Mouse (Mus musculus) kidney, postnatal 0 days (tissue): Measurements from ENCODE around the gene Arhgap8. TPM values are rescaled to one million over a fixed set of nuclear protein-coding genes. Genes with fewer than 3 reads are reported as not detected.
A peak's percentile ranks its signal among the peaks of the same experiment; 100 is the strongest.

ENCODE experiments used
- ATAC-seq: fragments of 200-750 bp; cut with Nextera tagmentation; replicated peaks from 2 replicates; pipeline ENCODE4 v1.8.0; 2017; ENCODE audit warnings: low read depth, moderate number of reproducible peaks, moderate TSS enrichment, moderate library complexity; ENCODE audit not compliant: low FRiP score
- DNase-seq: peaks from one replicate; pipeline ENCODE4 v3.0.0-alpha.2; 2016; ENCODE audit warnings: low spot score
- H3K27ac ChIP-seq: fragments of 300-500 bp; sonication (generic); 2 replicates; pipeline ENCODE4 v1.5.1; 2014; ENCODE audit warnings: mild to moderate bottlenecking
- H3K27me3 ChIP-seq: fragments of 300-500 bp; sonication (generic); 2 replicates; pipeline ENCODE4 v1.6.1; 2014; ENCODE audit warnings: low read length, mixed read lengths; ENCODE audit not compliant: insufficient read depth
- H3K36me3 ChIP-seq: fragments of 300-500 bp; sonication (generic); 2 replicates; pipeline ENCODE4 v1.6.1; 2014; ENCODE audit warnings: low read length, mixed read lengths; ENCODE audit not compliant: insufficient read depth
- H3K4me1 ChIP-seq: fragments of 300-500 bp; sonication (generic); replicated peaks from 2 replicates; pipeline ENCODE4 v1.6.1; 2014; ENCODE audit warnings: antibody characterized with exemption, low read length, mixed read lengths; ENCODE audit not compliant: insufficient read depth
- H3K4me2 ChIP-seq: fragments of 300-500 bp; sonication (generic); 2 replicates; pipeline ENCODE4 v1.6.1; 2014; ENCODE audit warnings: mild to moderate bottlenecking, low read length, moderate library complexity, mixed read lengths
- H3K4me3 ChIP-seq: fragments of 300-500 bp; sonication (generic); replicated peaks from 2 replicates; pipeline ENCODE4 v1.5.1; 2014; ENCODE audit warnings: low read depth, low read length
- H3K9ac ChIP-seq: fragments of 300-500 bp; sonication (generic); 2 replicates; pipeline ENCODE4 v1.6.1; 2014; ENCODE audit warnings: low read depth, low read length
- H3K9me3 ChIP-seq: fragments of 300-500 bp; sonication (generic); replicated peaks from 2 replicates; pipeline ENCODE4 v1.6.1; 2016; ENCODE audit warnings: low read length, inconsistent platforms, mixed read lengths
- CTCF ChIP-seq: IDR thresholded peaks from 2 replicates; pipeline ENCODE4 v1.5.1; 2016; ENCODE audit warnings: antibody characterized with exemption, low read depth, mild to moderate bottlenecking, moderate library complexity
- WGBS: fragments of 180-500 bp; shearing (Covaris S2); extraction: QIAGEN DNeasy Blood & Tissue Kit; methylation state at CpG from one replicate; pipeline ENCODE4 v1.1.7; 2014; 5-methylcytosine and 5-hydroxymethylcytosine counted together
- polyA plus RNA-seq: library from polyadenylated mRNA; unstranded; fragments of >200 nt; fragmentation: Nextera tagmentation; extraction: Ambion mirVana; gene quantifications from 2 replicates; pipeline ENCODE4 v1.2.1, GENCODE M21; 2015

The Arhgap8 gene
- polyA plus RNA-seq, 1 experiment from 2014 or later, result 13.9 TPM

- H3K4me2 ChIP-seq, result no peak overlapping the region
- peaks cover 12% of the 10 kb centered on the region; the same call in 1 of the 2 replicates for H3K4me1 ChIP-seq
- H3K9ac ChIP-seq, result no peak overlapping the region
- H3K36me3 ChIP-seq, result no peaks in the 10 kb centered on the region
- no peak for TF ChIP-seq CTCF
- 78% methylated on average over 6 of the region's 6 CpGs for whole genome bisulfite sequencing
- H3K27me3 ChIP-seq, result no peaks in the 10 kb centered on the region
- no peak for ATAC-seq
- no peak overlapping the region for H3K27ac ChIP-seq
- no peaks in the 10 kb centered on the region for H3K9me3 ChIP-seq
- DNase-seq, result no peak
- H3K4me3 ChIP-seq, result no peak overlapping the region
These were observed 9.8 kb downstream of the Arhgap8 start for GRCm38 (mm10) chr15:84729685-84730084.

- Histone ChIP-seq H3K4me1 (peaks cover 12% of the 10 kb centered on the region; the same call in 1 of the 2 replicates), H3K9ac (no peak overlapping the region), H3K9me3 (no peaks in the 10 kb centered on the region), H3K27me3 (no peaks in the 10 kb centered on the region), H3K4me2 (no peak overlapping the region), H3K36me3 (no peaks in the 10 kb centered on the region), H3K27ac (no peak overlapping the region), H3K4me3 (no peak overlapping the region)
- WGBS, result 27% methylated on average over 1 of the region's 1 CpGs
- DNase-seq (no peak), ATAC-seq (no peak)
- no peak for TF ChIP-seq CTCF
These were observed 11.0 kb downstream of the Arhgap8 start for GRCm38 (mm10) chr15:84730893-84731292.

- DNase-seq, result peak; percentile 75
- H3K36me3 ChIP-seq, result no peaks in the 10 kb centered on the region
- WGBS, result 25% methylated on average over 18 of the region's 18 CpGs
- no peak overlapping the region for H3K9ac ChIP-seq
- H3K27me3 ChIP-seq, result no peaks in the 10 kb centered on the region
- peak overlapping the region; percentile 25 for H3K27ac ChIP-seq
- no peak for ATAC-seq
- TF ChIP-seq CTCF, result no peak
- no peaks in the 10 kb centered on the region for H3K9me3 ChIP-seq
- H3K4me2 ChIP-seq, result 0 out of 2 replicates have a peak overlapping the region, but pooled peaks have one; percentile 5
- no peak overlapping the region for H3K4me3 ChIP-seq
- peaks cover 12% of the 10 kb centered on the region; the same call in 1 of the 2 replicates for H3K4me1 ChIP-seq
These were observed 12.0 kb downstream of the Arhgap8 start for GRCm38 (mm10) chr15:84731676-84732424.

- no peaks in the 10 kb centered on the region for H3K9me3 ChIP-seq
- TF ChIP-seq CTCF, result no peak
- 0 out of 2 replicates have a peak overlapping the region, but pooled peaks have one; percentile 5 for H3K4me2 ChIP-seq
- DNase-seq (no peak), ATAC-seq (no peak)
- H3K4me3 ChIP-seq, result no peak overlapping the region
- no peak overlapping the region for H3K9ac ChIP-seq
- H3K27ac ChIP-seq, result peak overlapping the region; percentile 25; the same call in 1 of the 2 replicates
- no peaks in the 10 kb centered on the region for H3K36me3 ChIP-seq
- peaks cover 12% of the 10 kb centered on the region; the same call in 1 of the 2 replicates for H3K4me1 ChIP-seq
- 55% methylated on average over 4 of the region's 4 CpGs for WGBS
- H3K27me3 ChIP-seq, result no peaks in the 10 kb centered on the region
These were observed 12.5 kb downstream of the Arhgap8 start for GRCm38 (mm10) chr15:84732425-84732749.

DNA sequence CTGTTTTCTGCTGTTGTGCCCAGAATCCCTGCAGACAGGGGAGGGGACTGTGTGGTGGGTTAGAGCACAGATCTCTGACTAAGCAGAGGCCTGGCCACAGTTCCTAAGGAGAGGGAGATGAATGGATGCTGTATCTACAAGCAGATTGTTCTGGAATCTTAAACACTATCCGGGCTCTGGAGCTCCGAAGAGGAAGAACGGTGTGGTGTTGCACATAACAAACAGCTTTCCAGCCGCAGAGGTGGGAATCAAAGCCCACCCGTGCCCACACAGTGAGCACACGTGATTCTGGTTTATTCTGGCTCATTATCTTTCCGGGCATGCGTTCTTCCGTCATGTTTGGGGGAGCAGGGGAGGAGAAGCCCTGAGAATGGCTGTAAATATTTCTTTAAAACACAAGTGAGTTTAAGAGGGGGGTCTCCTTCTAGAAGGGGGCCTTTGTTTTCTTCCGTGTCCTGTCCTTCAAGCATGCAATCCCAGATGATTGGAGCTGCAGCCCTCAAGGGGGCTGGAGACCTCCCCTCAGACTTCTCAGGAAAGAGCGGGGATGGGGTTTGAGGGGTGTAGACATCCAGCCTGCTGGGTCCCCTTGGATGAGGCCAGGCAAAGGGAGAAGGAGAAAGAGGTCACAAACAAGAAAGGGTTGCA is 16.6 kb downstream of the Arhgap8 start:
- H3K4me1 ChIP-seq, result peaks cover 10% of the 10 kb centered on the region; the same call in 1 of the 2 replicates
- DNase-seq (no peak), ATAC-seq (no peak)
- no peak overlapping the region for H3K9ac ChIP-seq
- H3K27ac ChIP-seq, result no peak overlapping the region
- H3K9me3 ChIP-seq, result no peaks in the 10 kb centered on the region
- no peak overlapping the region for H3K4me2 ChIP-seq
- H3K36me3 ChIP-seq, result no peaks in the 10 kb centered on the region
- no peak overlapping the region for H3K4me3 ChIP-seq
- no peaks in the 10 kb centered on the region for H3K27me3 ChIP-seq
- TF ChIP-seq CTCF, result no peak
- 75% methylated on average over 11 of the region's 11 CpGs for WGBS

DNA sequence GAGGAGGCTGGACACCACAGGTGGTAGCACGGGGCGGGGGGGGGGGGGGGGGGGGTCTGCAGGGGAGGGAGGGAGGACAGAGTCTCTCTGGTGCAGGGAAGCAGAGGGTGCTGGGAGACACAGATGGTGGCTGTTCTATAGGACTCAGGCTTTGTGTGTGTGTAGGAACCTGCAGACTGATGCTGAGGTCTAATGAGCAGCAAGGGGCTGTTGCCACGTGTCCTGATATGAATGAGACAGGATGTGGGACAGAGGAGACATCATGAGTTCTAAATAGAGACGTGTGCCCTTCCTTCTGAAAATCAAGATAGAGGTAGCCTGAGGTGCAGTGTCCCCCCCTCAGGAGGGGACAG is 17.1 kb downstream of the Arhgap8 start:
- TF ChIP-seq CTCF, result no peak
- 53% methylated on average over 3 of the region's 4 CpGs for WGBS
- H3K27me3 ChIP-seq, result no peaks in the 10 kb centered on the region
- no peak overlapping the region for H3K27ac ChIP-seq
- H3K4me1 ChIP-seq, result peaks cover 5% of the 10 kb centered on the region; the same call in 1 of the 2 replicates
- H3K9me3 ChIP-seq, result no peaks in the 10 kb centered on the region
- H3K4me3 ChIP-seq, result no peak overlapping the region
- no peak overlapping the region for H3K9ac ChIP-seq
- ATAC-seq (no peak), DNase-seq (no peak)
- no peak overlapping the region for H3K4me2 ChIP-seq
- H3K36me3 ChIP-seq, result no peaks in the 10 kb centered on the region
